Mouse (Mus musculus): Measurements from ENCODE around the gene Traf3.

The Traf3 gene

DNA sequence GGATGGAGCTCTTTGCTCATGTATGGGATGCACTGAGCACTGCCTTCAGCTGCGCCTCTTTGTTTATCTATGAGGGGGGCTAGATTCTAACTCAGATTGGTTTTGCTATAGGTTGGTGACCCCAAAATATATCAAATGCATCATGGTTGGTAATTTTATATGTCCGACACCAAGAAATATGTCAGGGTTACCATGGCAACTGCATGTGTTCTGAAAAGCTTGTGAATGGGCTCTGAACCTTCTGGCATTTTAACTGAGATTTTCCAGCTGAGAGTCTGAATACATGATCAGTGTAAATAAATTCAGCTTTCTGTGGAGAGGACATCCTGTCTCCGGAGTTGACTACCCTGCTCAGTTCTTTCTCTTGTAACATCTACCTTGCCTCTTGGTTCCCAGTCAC lies 37.8 kb downstream of the Traf3 start:
- DNase-seq (ENCODE audit: low spot score), result no peak

DNA sequence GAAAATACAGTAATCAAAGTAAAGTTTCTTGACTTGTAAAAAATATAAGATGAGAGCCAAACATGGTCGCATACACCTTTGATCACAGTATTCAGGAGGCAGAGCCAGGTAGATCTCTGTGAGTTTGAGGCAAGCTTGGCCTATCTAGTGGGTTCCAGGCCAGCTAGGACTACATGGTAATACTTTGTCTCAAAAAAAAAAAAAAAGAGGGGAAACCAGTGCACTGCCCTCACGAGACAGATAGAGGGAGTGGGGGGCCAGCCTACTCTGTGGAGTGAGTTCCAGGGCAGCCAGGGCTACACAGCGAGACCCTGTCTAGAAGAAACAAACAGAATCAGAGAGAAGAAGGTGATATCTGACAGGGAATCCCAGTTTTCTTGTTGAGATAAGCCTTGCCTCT lies 41.5 kb downstream of the Traf3 start:
- DNase-seq (ENCODE audit: low spot score), result no peak

DNA sequence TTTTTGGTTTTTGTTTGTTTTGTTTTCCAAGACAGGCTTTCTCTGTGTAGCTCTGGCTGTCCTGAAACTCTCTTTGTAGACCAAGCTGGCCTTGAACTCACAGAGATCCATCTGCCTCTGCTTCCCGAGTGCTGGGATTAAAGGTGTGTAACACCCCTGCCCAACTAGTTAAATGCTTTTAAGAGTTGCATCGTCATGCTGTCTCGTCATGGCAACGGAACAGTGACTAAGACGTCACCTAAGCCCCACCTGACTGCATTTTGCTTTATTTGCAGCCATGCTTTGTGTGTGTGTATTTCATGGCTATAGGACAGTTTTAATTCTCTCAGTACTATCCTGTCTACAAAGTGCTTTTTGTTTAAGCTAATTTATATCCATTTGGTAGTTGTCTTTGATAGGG lies 45.6 kb downstream of the Traf3 start:
- DNase-seq (ENCODE audit: low spot score), result no peak

DNA sequence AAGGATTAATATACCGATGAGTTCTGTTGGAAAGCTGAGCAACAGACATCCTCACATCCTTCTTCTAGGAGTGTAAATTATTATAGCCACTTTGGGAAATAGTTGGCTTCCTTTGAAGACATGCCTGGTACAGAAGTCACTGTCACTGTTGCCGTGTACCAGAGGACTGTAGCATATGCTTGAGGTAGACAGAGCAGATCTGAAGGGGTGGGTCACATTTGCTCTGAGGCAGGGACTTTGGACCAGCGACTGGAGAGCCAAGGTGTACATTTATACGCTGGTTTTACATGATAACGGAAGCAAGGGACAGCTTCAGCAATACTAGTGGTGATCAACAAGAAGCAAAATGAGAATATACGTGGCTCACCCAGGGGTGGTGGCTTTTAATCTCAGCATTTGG lies 52.7 kb downstream of the Traf3 start:
- no peak for DNase-seq (ENCODE audit: low spot score)

DNA sequence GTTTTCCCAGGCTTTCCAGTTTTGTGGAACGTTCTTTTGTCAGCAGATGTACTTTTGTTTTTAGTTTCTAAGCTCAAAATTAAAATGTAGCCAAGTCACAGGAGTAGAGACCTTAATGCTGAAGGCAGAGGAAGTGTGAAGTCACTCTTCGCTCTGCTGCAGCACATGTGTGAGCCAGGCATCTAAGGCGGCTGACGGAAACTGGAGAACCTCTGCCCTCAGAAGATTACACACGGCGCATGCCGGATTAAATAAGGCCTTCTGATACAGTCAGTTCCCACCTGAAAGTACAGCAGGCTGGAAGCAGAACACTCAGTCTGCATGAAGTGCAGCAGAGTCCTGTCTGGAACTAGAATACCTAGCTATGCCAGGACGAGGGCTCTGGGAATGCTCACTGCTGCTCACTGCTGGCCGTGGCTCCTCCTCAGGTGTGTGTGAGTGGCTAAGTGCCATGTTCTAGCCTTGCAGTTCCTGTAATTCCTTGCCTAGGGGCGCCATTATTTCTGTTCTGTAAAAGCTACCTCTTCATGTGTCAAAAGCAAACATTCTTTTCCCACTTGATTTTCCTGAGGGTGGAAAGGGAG lies 59.1 kb downstream of the Traf3 start:
- no peak for DNase-seq (ENCODE audit: low spot score)

DNA sequence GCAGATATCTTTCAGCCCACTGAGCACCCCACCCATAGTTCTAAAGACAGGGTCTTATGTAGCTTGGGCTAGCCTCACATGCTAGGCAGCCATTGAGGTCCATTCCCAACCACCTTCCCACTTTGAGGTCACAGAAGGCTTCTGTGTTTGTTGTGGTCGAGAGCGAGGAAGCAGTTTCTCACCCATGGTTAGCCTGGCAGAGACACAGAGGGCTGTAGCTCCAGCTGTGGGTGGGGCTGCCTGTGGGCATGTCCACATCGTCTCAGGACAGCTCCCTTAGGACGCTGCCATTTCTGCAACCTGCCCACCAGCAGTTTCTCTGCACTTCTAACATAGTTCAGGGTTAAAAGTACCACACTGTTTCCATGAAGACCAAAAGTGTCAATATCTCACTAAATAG lies 61.2 kb downstream of the Traf3 start:
- no peak for DNase-seq (ENCODE audit: low spot score)

DNA sequence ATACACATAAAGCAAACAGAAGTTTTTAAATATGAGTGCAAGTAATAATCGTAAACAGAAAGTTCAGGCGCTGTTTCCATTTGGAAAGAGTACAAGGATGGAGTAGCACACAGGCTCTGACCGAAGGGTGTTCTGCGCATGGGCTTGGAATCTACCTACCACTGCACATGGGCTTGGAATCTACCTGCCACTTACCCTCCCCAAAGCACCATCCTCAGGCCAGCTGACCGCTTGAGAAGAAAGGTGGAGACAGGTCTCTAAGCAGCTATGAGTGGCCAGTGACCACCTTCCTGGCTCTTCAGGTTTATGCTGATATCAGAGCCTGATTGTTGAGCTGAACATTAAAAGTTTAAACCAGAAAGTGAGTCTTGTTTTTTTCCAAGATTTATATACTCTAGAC lies 62.3 kb downstream of the Traf3 start:
- no peak for DNase-seq (ENCODE audit: low spot score)

DNA sequence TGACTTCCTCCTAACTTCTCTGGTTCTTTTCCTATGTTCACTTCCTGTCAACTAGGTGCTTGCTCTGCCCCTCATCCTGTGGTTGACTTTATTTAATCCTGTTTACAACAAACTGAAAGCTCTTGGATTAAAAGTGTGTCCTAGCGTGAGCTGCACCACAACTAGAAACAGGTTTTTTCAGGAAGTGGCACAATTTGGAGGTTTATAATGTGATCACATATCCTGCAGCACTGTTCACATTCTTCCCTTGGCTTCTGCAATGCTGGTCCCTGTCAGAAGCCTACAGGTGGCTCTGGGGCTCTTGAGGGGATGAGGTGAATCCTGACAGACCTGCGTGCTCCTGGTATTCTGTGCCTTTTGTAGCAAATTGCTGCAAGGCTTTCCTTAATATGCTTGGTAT lies 64.6 kb downstream of the Traf3 start:
- DNase-seq (ENCODE audit: low spot score), result no peak

DNA sequence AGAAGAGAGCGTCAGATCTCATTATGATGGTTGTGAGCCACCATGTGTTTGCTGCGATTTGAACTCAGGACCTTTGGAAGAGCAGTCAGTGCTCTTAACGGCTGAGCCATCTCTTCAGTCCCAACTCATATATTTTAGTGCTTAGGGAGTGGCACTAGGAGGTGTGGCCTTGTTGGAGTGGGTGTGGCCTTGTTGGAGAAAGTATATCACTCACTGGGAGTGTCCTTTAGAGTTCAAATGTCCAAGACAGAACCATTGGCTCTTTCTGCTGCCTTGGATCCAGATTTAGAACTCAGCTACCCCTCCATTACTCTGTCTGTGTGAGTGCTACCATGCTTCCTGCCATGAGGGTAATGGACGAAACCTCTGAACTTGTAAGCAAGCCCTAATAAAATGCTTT lies 67.6 kb downstream of the Traf3 start:
- DNase-seq (ENCODE audit: low spot score), result no peak

DNA sequence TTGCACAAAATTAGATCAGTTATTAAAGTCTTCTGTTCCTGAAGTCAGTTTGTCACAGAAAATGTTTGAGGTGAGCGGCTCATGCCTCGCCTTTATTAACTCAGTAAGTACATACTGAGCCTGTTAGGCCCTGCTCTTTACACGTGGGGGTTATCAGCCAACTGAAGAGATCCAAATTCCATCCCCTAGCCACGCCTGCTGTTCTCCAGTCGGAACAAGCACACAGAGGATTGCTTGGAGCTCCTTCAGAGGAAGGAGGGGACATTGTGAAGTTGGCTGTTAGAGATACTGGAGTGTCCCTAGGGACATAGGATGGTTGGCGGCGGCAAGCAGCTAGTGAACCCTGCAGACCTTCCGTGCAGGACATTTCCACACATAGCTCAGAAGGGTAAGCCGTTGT lies 68.2 kb downstream of the Traf3 start:
- DNase-seq (ENCODE audit: low spot score), result no peak

DNA sequence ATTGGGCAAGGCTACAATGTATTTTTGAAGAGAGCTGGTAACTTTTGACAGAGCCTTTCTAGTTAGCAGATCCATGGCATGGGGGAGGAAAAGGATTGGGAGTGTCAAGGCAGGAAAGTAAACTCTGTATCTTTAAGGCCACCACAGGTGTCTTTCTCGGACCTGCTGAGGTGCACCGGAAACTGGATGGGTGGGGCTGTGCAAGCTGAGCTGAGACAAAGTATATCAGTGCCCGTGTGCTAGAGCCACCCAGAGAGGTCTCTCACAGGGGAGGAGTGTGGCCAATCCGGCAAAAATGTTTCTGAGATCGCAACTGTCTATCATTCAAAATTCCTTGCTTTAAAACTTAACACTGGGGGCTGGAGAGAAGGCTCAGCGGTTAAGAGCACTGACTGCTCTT lies 69.5 kb downstream of the Traf3 start:
- no peak for DNase-seq (ENCODE audit: low spot score)

DNA sequence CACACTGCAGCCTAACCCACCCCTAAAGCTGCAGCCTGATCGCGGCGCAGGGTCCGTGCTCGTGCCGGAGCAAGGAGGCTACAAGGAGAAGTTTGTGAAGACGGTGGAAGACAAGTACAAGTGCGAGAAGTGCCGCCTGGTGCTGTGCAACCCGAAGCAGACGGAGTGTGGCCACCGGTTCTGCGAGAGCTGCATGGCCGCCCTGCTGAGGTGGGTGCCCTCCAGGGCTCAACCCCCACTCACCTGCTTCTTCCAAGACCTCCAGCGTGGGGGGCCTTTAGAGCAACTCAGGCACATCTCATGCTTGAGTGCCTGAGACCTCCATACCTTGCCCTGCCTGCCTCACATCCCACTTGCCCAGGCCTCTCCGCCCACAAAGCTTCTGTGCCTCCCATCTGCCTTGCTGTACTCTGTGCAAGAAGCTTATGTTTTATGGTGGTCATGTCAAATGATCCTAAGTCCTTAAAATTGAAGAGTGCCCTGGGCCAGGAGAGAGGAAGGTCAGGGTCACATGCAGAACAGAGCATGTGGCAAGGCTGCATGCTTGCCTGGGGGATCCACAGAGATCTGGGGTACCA lies 71.5 kb downstream of the Traf3 start:
- no peak for DNase-seq (ENCODE audit: low spot score)

DNA sequence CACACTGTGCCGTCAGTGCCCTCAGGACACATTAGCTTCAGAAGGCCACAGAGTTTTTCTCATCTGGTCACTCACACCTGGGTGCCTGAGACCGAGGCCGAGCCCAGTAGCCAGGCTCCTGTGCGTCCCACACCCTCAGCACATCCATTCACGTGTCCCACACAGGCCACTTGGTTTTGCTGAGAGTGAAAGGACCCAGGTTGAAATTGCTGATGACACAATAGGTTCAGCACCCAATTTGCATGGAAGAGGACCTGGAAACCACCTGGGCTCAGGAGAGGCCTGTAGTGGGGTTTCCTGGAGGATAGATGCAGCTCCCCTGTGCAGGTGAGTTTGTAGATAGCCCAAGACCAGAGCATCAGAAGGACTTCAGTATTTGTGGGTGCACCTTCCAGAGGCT lies 72.2 kb downstream of the Traf3 start:
- DNase-seq (ENCODE audit: low spot score), result no peak

DNA sequence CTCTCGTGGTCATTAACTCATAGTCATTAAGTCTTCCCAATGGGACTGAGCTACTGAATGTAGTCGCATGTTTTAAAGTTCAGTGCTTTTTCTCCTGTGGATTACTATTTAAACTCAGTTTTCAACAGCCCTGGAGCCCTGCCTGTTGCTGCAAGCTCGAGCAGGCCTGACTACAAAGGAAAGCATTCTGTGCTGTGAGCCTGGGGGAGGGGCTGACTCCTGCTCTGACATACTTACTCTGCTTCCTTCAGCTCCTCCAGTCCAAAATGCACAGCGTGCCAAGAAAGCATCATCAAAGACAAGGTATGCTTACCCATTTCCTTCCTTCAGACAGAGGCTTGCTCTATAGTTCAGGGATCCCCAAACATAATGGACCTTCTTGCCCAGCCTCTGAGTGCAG lies 72.6 kb downstream of the Traf3 start:
- DNase-seq (ENCODE audit: low spot score), result peak; percentile 58

DNA sequence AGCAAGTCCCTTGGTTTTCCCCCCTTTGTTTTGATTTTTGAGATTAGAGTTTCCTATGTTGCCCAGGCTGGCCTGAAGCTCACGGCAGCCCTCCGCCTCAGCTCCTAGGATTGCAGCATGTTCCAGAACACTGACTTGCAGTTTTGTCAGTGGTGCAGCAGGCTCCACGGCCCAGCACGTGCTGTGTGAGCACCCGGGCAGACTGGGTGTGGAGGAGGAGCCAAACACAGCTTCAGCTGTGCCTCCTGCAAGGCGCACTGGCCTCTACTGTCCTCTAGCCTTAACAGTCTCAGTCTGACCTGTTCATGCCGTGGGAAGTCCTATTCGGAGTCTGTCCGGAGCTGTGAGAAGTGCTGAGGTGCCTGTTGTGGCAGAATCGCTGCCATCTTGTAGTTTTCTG lies 73.8 kb downstream of the Traf3 start:
- no peak for DNase-seq (ENCODE audit: low spot score)

DNA sequence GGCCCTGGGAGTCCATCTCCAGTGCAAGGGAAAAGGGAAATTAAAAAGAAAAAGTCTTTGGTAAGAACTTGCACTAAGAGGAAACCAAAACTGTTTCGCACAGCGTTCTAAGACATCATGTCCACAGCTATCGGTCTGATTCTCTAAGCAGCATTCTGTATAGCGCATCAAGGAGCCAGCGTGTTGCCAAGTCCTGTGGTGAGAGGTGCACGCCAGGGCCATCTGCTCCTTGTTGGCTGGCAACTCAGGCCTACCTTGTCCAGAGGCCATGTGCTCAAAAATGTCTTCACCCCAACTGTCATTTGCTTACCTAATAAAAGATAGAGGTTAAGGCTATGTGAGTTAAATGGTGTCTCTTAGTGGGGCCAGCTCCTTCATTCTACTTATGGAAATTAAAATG lies 75.7 kb downstream of the Traf3 start:
- DNase-seq (ENCODE audit: low spot score), result no peak

DNA sequence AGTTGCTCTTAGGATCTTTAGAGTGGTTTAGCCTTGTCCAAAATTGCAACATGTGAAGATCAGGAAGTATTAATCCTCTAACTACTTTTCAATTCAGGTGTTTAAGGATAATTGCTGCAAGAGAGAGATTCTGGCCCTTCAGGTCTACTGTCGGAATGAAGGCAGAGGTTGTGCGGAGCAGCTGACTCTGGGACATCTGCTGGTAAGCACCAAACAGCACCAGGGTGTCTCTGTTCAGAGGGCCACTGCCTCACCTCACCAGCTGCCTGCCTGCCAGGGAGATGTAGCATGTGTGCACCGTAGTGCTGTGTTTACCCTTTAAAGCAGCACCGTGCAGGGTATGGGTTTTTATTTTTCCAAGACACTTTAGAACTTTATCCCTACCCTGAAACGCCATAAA lies 76.2 kb downstream of the Traf3 start:
- no peak for DNase-seq (ENCODE audit: low spot score)

DNA sequence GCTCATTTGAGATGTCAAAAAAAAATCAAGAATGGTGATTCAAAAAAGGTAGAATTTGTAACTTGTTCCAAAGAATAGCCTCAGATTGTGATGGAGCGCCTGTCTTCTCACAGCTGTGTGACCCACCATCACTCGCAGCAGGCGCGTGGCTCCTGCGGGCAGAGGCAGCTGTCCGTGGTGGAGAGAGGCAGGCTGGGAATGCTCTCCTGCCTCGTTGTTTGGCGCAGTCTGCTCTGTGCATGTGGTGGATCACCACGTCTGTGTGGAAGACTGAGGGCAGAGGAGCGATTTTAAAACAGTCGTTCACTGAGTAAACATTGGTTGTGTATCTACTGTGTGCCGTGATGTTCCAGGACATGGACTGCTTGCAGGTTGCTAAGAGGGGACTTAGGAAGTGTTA lies 77.6 kb downstream of the Traf3 start:
- no peak for DNase-seq (ENCODE audit: low spot score)

DNA sequence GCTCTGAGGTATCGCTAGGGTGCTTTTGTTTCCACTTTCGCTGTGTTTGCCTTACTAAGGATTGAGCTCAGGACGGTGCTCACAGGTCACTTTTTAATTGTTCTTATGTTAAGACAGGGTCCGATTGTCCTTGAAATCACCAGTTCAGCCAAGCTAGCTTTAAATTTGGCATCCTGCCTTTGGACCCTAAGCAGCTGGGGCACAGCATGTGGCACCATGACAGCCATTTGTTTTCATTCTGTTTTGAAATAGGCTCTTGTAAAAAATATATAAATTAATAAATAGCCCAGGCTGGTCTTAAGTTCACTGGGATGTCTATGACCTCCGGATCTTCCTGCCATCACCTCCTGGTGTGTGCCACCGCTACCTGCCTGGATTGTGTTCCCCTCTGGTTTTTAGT lies 78.9 kb downstream of the Traf3 start:
- DNase-seq (ENCODE audit: low spot score), result no peak

DNA sequence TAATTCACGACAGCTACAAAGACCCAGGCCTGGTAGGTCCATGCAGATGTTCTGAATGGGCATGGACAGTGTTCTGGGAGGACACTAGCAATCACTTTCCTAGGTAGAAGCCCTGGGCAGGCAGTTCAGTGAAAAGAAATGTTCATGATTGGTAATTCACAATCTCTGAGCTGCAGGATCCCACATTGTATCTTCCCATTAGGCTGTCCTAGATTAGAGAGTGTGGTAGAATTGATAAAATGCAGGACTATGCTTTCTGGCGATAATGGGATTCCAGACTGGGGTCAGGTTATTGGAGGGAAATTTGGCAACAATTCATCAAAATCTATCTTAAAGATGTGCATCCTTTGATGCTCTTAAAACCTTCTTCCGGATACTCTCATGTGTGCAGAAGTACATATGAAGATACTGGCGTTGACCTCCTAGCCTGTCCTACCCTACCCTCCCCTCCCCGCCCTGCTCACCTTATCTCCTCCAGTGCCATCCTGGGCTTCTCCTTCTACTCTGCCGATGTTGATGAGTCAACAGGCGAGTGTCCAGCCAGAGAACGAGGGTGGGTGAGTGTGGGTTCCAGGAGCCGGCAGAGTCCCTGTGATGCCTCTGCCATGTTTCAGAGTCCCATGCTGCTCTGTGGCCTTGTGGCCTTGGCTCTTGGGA lies 80.8 kb downstream of the Traf3 start:
- DNase-seq (ENCODE audit: low spot score), result no peak

DNA sequence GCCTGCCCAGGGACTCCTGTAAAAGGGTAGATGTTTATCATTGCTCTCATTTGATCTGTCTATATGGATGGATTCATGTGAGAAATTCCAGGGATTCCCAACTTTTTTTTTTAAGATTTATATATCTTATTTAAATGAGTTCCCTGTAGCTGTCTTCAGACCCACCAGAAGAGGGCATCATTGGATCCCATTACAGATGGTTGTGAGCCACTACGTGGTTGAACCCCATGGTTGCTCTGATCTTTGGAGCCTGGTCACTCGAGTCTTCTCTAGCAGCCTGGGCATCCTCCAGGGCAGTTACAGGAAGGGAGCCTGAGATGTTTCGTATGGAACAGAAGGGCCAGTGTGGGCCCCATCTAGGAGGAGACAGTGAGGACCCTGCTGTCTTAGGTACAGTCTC lies 82.9 kb downstream of the Traf3 start:
- no peak for DNase-seq (ENCODE audit: low spot score)

DNA sequence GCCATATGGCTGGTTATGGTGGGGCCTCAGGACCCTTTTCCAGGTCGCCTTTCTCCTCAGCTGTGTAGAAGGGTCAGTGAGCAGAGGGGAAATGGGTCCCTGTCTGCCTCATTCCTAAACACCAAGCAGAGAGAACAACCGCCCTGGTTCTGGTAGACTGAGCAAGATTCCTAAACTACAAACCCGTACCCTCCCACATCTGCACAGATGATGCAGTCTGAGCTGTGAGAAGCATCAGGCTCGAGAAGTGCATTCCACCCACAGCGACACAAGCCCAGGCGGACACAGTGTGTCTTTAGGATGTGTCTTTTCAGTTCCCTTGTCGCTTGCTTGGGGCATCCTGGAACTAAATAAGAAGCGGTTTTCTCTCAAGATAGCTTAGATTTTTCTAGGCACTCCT lies 83.9 kb downstream of the Traf3 start:
- DNase-seq (ENCODE audit: low spot score), result no peak

DNA sequence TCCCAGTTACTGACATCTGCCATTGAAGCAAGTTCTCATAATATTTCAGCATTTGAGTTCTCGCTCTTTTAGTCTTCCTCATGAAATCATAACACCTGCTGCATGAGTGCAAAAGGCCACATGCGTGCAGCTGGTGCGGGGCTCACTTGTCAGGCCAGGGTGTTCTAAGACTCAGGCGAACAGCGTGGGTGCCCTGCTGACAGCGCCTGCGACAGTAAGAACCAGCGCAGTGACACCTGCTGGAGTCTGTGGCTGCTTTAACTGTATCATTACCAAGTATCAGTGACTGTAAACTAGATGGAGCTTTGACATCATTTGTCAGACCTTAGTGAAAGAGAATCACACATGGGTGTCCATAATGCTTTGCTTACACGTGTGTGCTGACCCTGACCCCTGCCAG lies 85.1 kb downstream of the Traf3 start:
- no peak for DNase-seq (ENCODE audit: low spot score)

DNA sequence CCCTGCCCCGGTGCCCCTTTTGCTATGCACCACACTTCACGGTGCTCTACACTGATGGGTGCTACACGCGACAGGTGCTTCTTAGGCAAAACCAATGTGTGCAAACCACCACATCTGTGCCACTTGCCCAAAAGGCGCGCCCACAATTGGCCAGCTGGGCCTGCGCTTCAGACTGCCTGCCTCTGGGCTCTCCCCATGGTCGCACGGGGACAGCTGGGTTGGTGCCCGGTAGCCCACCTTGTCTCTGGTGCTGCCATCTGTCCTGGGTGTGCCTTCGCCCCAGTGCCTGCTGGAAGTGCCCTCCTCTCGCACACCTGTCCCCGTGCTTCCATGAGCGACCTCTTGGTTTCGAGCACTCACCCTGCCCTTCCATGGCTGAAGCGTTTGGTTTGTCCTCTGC lies 97.5 kb downstream of the Traf3 start:
- no peak for DNase-seq (ENCODE audit: low spot score)
